Mouse (Mus musculus) heart, postnatal 0 days (tissue): ENCODE data around the gene Cenpf. TPM values are rescaled to one million over a fixed set of nuclear protein-coding genes. Genes with fewer than 3 reads are reported as not detected.

Experiments
- ATAC-seq: fragments of 200-750 bp; cut with Nextera tagmentation; 2 replicates; pipeline ENCODE4 v1.8.0; 2017; ENCODE audit warnings: low read depth, moderate number of reproducible peaks, moderate library complexity; ENCODE audit not compliant: insufficient read depth
- DNase-seq: peaks from one replicate; pipeline ENCODE4 v3.0.0-alpha.2; 2016; ENCODE audit warnings: low spot score
- H3K27ac ChIP-seq: fragments of 300-500 bp; sonication (generic); 2 replicates; pipeline ENCODE4 v1.5.1; 2014; ENCODE audit warnings: low read depth, mild to moderate bottlenecking
- H3K27me3 ChIP-seq: fragments of 300-500 bp; sonication (generic); 2 replicates; pipeline ENCODE4 v1.6.1; 2014; ENCODE audit warnings: low read length, mixed read lengths; ENCODE audit not compliant: control insufficient read depth, insufficient read depth
- H3K36me3 ChIP-seq: fragments of 300-500 bp; sonication (generic); replicated peaks from 2 replicates; pipeline ENCODE4 v1.6.1; 2014; ENCODE audit warnings: low read length, mixed read lengths; ENCODE audit not compliant: control insufficient read depth, insufficient read depth
- H3K4me1 ChIP-seq: fragments of 300-500 bp; sonication (generic); 2 replicates; pipeline ENCODE4 v1.6.1; 2014; ENCODE audit warnings: antibody characterized with exemption; ENCODE audit not compliant: control insufficient read depth, insufficient read depth
- H3K4me2 ChIP-seq: fragments of 300-500 bp; sonication (generic); 2 replicates; pipeline ENCODE4 v1.6.1; 2014; ENCODE audit warnings: low read depth, mild to moderate bottlenecking, low read length, moderate library complexity
- H3K4me3 ChIP-seq: fragments of 300-500 bp; sonication (generic); 2 replicates; pipeline ENCODE4 v1.5.1; 2014; ENCODE audit warnings: low read depth, low read length
- H3K9ac ChIP-seq: fragments of 300-500 bp; sonication (generic); replicated peaks from 2 replicates; pipeline ENCODE4 v1.6.1; 2014; ENCODE audit warnings: low read depth, low read length, mixed read lengths
- H3K9me3 ChIP-seq: fragments of 300-500 bp; sonication (generic); replicated peaks from 2 replicates; pipeline ENCODE4 v1.6.1; 2016; ENCODE audit warnings: low read length; ENCODE audit not compliant: control insufficient read depth
- CTCF ChIP-seq: IDR thresholded peaks from 2 replicates; pipeline ENCODE4 v1.5.1; 2016; ENCODE audit warnings: antibody characterized with exemption, control low read depth, low read depth
- EP300 ChIP-seq: IDR thresholded peaks from 2 replicates; pipeline ENCODE4 v1.6.1; 2016; ENCODE audit warnings: antibody characterized with exemption, low read depth
- WGBS: fragments of 180-500 bp; shearing (Covaris S2); extraction: QIAGEN DNeasy Blood & Tissue Kit; methylation state at CpG from one replicate; pipeline ENCODE4 v1.1.7; 2014; 5-methylcytosine and 5-hydroxymethylcytosine counted together
- polyA plus RNA-seq: library from polyadenylated mRNA; unstranded; fragments of >200 nt; fragmentation: Nextera tagmentation; extraction: Ambion mirVana; gene quantifications from 2 replicates; pipeline ENCODE4 v1.2.1, GENCODE M21; 2015
- total RNA-seq: library from RNA; depleted of rRNA; stranded (reverse); fragments of >200 nt; gene quantifications from 2 replicates; pipeline ENCODE4 v1.2.3, GENCODE M21; 2014; ENCODE audit warnings: low replicate concordance

The Cenpf gene
- total and polyA plus RNA-seq, 2 experiments from 2014 or later = 11.1 to 26.7 TPM

GRCm38 (mm10) chr1:189727884-189728783 is 40.2 kb upstream of the Cenpf start, which contains the start of gene Ptpn14:
Gene Ptpn14 (plus strand): TSS chr1:189728268.
- peak within 1 kb of the TSS; percentile 93 for H3K27ac ChIP-seq
- H3K4me3 ChIP-seq = peak within 1 kb of the TSS; percentile 69
- peak within 1 kb of the TSS; percentile 64 for H3K9ac ChIP-seq
- no peak for TF ChIP-seq CTCF
- no peak; the same call in 1 of the 2 replicates for TF ChIP-seq EP300
- no peaks in the 10 kb centered on the region for H3K9me3 ChIP-seq
- DNase-seq = peak; percentile 94
- peak within 1 kb of the TSS; percentile 77 for H3K4me2 ChIP-seq
- WGBS = under 1% methylated on average over 81 of the region's 98 CpGs
- peak; percentile 93 for ATAC-seq
- H3K36me3 ChIP-seq = no peaks in the 10 kb centered on the region
- H3K4me1 ChIP-seq = peaks cover 21% of the 10 kb centered on the region
- no peaks in the 10 kb centered on the region for H3K27me3 ChIP-seq

- H3K27me3 ChIP-seq = no peaks in the 10 kb centered on the region
- ATAC-seq = peak; percentile 42
- H3K4me1 ChIP-seq = peaks cover 21% of the 10 kb centered on the region
- TF ChIP-seq CTCF (no peak), EP300 (no peak; the same call in 1 of the 2 replicates)
- peak overlapping the region; percentile 77 for H3K4me2 ChIP-seq
- no peaks in the 10 kb centered on the region for H3K36me3 ChIP-seq
- WGBS = 3% methylated on average over 22 of the region's 22 CpGs
- H3K4me3 ChIP-seq = peak overlapping the region; percentile 69
- no peaks in the 10 kb centered on the region for H3K9me3 ChIP-seq
- H3K27ac ChIP-seq = peak overlapping the region; percentile 93
- H3K9ac ChIP-seq = peak overlapping the region; percentile 64
- peak; percentile 84 for DNase-seq
Observed at GRCm38 (mm10) chr1:189727346-189727883, 39.5 kb upstream of the Cenpf start.

GRCm38 (mm10) chr1:189726121-189726520 is 38.2 kb upstream of the Cenpf start:
- H3K4me2 ChIP-seq = no peak overlapping the region
- no peak for ATAC-seq
- H3K9ac ChIP-seq = no peak overlapping the region
- H3K9me3 ChIP-seq = no peaks in the 10 kb centered on the region
- no peak for TF ChIP-seq CTCF
- TF ChIP-seq EP300 = no peak
- WGBS = 86% methylated on average over 4 of the region's 4 CpGs
- H3K27me3 ChIP-seq = no peaks in the 10 kb centered on the region
- no peak for DNase-seq
- no peak overlapping the region for H3K4me3 ChIP-seq
- no peak overlapping the region; the same call in 1 of the 2 replicates for H3K27ac ChIP-seq
- H3K36me3 ChIP-seq = no peaks in the 10 kb centered on the region
- H3K4me1 ChIP-seq = peaks cover 20% of the 10 kb centered on the region

GRCm38 (mm10) chr1:189718600-189718999 is 30.7 kb upstream of the Cenpf start:
- no peak for ATAC-seq
- no peak overlapping the region for H3K27ac ChIP-seq

GRCm38 (mm10) chr1:189717546-189717945 is 29.7 kb upstream of the Cenpf start:
- H3K27me3 ChIP-seq = no peaks in the 10 kb centered on the region
- no peaks in the 10 kb centered on the region for H3K4me1 ChIP-seq
- no peak overlapping the region for H3K27ac ChIP-seq
- ATAC-seq (no peak), DNase-seq (no peak)
- WGBS = 83% methylated on average over 10 of the region's 11 CpGs
- TF ChIP-seq EP300 (no peak), CTCF (no peak)
- H3K9ac ChIP-seq = no peak overlapping the region
- no peak overlapping the region for H3K4me2 ChIP-seq
- H3K9me3 ChIP-seq = no peaks in the 10 kb centered on the region
- H3K36me3 ChIP-seq = no peaks in the 10 kb centered on the region
- H3K4me3 ChIP-seq = no peak overlapping the region

More at GRCm38 (mm10) chr1:189718600-189718999, 30.7 kb upstream of the Cenpf start:
- no peaks in the 10 kb centered on the region for H3K4me1 ChIP-seq
- H3K9me3 ChIP-seq = no peaks in the 10 kb centered on the region
- 68% methylated on average over 5 of the region's 5 CpGs for WGBS
- H3K4me2 ChIP-seq = no peak overlapping the region
- no peak overlapping the region for H3K9ac ChIP-seq
- no peak for DNase-seq
- no peak overlapping the region for H3K4me3 ChIP-seq
- TF ChIP-seq EP300 = no peak
- no peak for TF ChIP-seq CTCF
- H3K36me3 ChIP-seq = no peaks in the 10 kb centered on the region
- no peaks in the 10 kb centered on the region for H3K27me3 ChIP-seq
